Mouse (Mus musculus): ENCODE measurements at regions not wholly inside any gene's neighbourhood (a gene's known extent, or its start where the extent isn't known, plus 50 kb on each side); places are given as distances from the start of the nearest gene placed in this dataset.

DNA sequence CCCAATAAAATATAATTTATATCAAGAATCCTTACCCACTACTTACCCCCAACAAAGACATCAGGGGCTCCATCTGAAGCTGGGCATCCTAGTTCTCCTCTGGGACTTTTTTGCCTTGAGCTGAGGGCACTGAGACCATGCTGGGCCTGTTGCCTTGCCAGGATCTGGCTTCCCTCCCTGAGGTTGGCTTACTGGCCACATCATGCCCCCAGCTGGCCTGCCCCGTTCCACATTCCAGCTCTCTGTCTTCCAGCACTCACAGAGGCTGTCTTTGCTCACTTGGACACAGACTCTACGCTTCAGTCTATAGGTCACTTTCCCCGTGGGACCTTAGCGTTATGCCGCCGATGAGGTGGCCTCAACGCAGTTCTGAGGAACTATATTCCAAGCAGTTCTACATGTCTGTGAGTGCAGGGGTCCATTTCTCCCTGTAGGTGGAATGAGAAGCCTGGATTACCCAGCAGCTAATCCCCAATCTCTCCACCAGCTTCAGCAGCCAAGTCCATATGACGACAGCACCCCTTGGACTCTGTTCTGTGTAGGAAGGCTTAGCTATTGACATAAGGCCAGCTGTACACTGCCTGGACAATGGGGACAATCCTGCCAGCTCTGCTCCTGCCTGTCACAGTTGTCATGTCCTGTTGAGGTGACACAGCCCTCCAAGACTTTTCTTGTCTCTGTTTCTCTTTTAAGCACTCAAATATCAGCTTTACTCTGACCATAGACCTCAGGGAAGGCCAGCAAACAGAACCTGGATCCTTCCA is 341.5 kb downstream of the Gadd45g start:
- no peaks in the 10 kb centered on the region for H3K4me1 ChIP-seq (ENCODE audit: control insufficient read depth in 1 of 2, insufficient read depth in 2 of 2, low read length in 2 of 2)
- H3K27ac ChIP-seq (ENCODE audit: control insufficient read depth, low read depth, low read length) = no peak overlapping the region

DNA sequence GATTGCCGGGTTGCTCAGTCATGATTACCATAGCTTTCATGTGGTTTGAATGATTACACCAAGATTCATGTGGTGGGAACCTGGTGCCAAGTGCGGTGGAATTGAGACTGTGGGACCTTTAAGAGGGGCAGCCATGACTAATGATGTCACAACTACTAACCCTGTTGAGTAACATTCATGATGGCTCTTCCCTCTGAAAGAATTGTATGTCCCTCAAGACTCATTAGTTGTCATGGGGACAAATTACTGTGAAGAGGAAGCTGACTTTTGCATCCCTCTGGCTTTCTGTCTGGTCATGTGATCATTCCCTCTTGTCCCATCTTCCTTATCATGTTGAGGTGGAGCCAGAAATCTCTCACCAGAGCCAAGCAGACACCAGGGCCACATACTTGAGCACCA is 342.1 kb downstream of the Gadd45g start:
- Histone ChIP-seq H3K4me3 (ENCODE audit: control insufficient read depth in 1 of 2, insufficient read depth in 1 of 2, low read depth in 2 of 2, low read length in 2 of 2) (no peak overlapping the region), H3K36me3 (ENCODE audit: control insufficient read depth in 1 of 2, insufficient read depth in 2 of 2, low read length in 2 of 2) (no peaks in the 10 kb centered on the region), H3K27ac (ENCODE audit: control insufficient read depth, low read depth, low read length) (no peak overlapping the region), H3K79me2 (ENCODE audit: control insufficient read depth, insufficient read depth, low read length, poor library complexity) (no peaks in the 10 kb centered on the region), H3K4me1 (ENCODE audit: control insufficient read depth in 1 of 2, insufficient read depth in 2 of 2, low read length in 2 of 2) (no peaks in the 10 kb centered on the region), H3K9me3 (replicated peaks; ENCODE audit: insufficient read depth, low read length) (no peaks in the 10 kb centered on the region), H3K9ac (ENCODE audit: control insufficient read depth, low read depth, low read length, poor library complexity, severe bottlenecking) (no peak overlapping the region), H3K27me3 (ENCODE audit: control insufficient read depth in 1 of 2, insufficient read depth in 2 of 2, low read length in 2 of 2) (no peaks in the 10 kb centered on the region)
- DNase-seq (ENCODE audit: low read depth, low spot score) = no peak
- no peak for TF ChIP-seq MYB (IDR thresholded peaks at IDR 0.05; ENCODE audit: low read depth, low read length)
- no peak for TF ChIP-seq EP300 (IDR thresholded peaks at IDR 0.05; ENCODE audit: low read depth in 1 of 2, low read length in 2 of 2)
- TF ChIP-seq TBP (IDR thresholded peaks at IDR 0.05; ENCODE audit: low read depth, low read length) = no peak
- TF ChIP-seq ELF1 (IDR thresholded peaks at IDR 0.05; ENCODE audit: low read depth, low read length) = no peak
- no peak for TF ChIP-seq CHD2 (IDR thresholded peaks at IDR 0.05; ENCODE audit: low read length)
- TF ChIP-seq POLR2AphosphoS2 (IDR thresholded peaks at IDR 0.05; ENCODE audit: low read length) = no peak
- TF ChIP-seq MAZ (IDR thresholded peaks at IDR 0.05; ENCODE audit: low read depth, low read length) = no peak
- TF ChIP-seq RAD21 (IDR thresholded peaks at IDR 0.05; ENCODE audit: low read depth, low read length) = no peak
- no peak for TF ChIP-seq KAT2A (conservative IDR thresholded peaks at IDR 0.05; ENCODE audit: low read depth, low read length)
- TF ChIP-seq ETS1 (IDR thresholded peaks at IDR 0.05; ENCODE audit: low read depth, low read length) = no peak
- no peak for TF ChIP-seq BHLHE40 (IDR thresholded peaks at IDR 0.05; ENCODE audit: borderline replicate concordance, low read depth, low read length)
- TF ChIP-seq E2F4 (IDR thresholded peaks at IDR 0.05; ENCODE audit: borderline replicate concordance, low read depth, low read length) = no peak
- no peak for TF ChIP-seq HCFC1 (IDR thresholded peaks at IDR 0.05; ENCODE audit: low read depth, low read length)
- TF ChIP-seq JUND (IDR thresholded peaks at IDR 0.05; ENCODE audit: low read depth, low read length) = no peak
- TF ChIP-seq UBTF (IDR thresholded peaks at IDR 0.05; ENCODE audit: borderline replicate concordance, insufficient read depth, low read depth, low read length) = no peak
- TF ChIP-seq TCF12 (IDR thresholded peaks at IDR 0.05; ENCODE audit: low read depth, low read length) = no peak
- no peak for TF ChIP-seq MAX (IDR thresholded peaks at IDR 0.05; ENCODE audit: low read length)

More for the DNA sequence above, 341.5 kb downstream of the Gadd45g start:
- no peaks in the 10 kb centered on the region for H3K79me2 ChIP-seq (ENCODE audit: control insufficient read depth, insufficient read depth, low read length, poor library complexity)
- H3K9me3 ChIP-seq (replicated peaks; ENCODE audit: insufficient read depth, low read length) = no peaks in the 10 kb centered on the region
- H3K4me3 ChIP-seq (ENCODE audit: control insufficient read depth in 1 of 2, insufficient read depth in 1 of 2, low read depth in 2 of 2, low read length in 2 of 2) = no peak overlapping the region
- no peak for DNase-seq (ENCODE audit: low read depth, low spot score)
- TF ChIP-seq HCFC1 (IDR thresholded peaks at IDR 0.05; ENCODE audit: low read depth, low read length) = no peak
- TF ChIP-seq NRF1 (IDR thresholded peaks at IDR 0.05; ENCODE audit: insufficient read depth, low read depth, low read length, poor library complexity, severe bottlenecking) = no peak
- no peak for TF ChIP-seq MYB (IDR thresholded peaks at IDR 0.05; ENCODE audit: low read depth, low read length)
- no peak for TF ChIP-seq CHD1 (IDR thresholded peaks at IDR 0.05; ENCODE audit: low read depth, low read length)
- no peak for TF ChIP-seq MAFK (IDR thresholded peaks at IDR 0.05; ENCODE audit: borderline replicate concordance, low read depth, low read length)
- TF ChIP-seq RAD21 (IDR thresholded peaks at IDR 0.05; ENCODE audit: low read depth, low read length) = no peak
- no peak for TF ChIP-seq CHD2 (IDR thresholded peaks at IDR 0.05; ENCODE audit: low read length)
- no peak for TF ChIP-seq CTCF (IDR thresholded peaks at IDR 0.05 in 2 of 3, conservative IDR thresholded peaks at IDR 0.05 in 1 of 3; ENCODE audit: control insufficient read depth in 1 of 3, insufficient read depth in 1 of 3, low read depth in 2 of 3, low read length in 3 of 3, poor library complexity in 1 of 3, severe bottlenecking in 1 of 3)
- no peak for TF ChIP-seq ELF1 (IDR thresholded peaks at IDR 0.05; ENCODE audit: low read depth, low read length)
- TF ChIP-seq USF1 (IDR thresholded peaks at IDR 0.05; ENCODE audit: low read depth, low read length) = no peak
- no peak for TF ChIP-seq KAT2A (conservative IDR thresholded peaks at IDR 0.05; ENCODE audit: low read depth, low read length)
- TF ChIP-seq BHLHE40 (IDR thresholded peaks at IDR 0.05; ENCODE audit: borderline replicate concordance, low read depth, low read length) = no peak
- no peaks in the 10 kb centered on the region for H3K27me3 ChIP-seq (ENCODE audit: control insufficient read depth in 1 of 2, insufficient read depth in 2 of 2, low read length in 2 of 2)
- H3K36me3 ChIP-seq (ENCODE audit: control insufficient read depth in 1 of 2, insufficient read depth in 2 of 2, low read length in 2 of 2) = no peaks in the 10 kb centered on the region
- no peak overlapping the region for H3K9ac ChIP-seq (ENCODE audit: control insufficient read depth, low read depth, low read length, poor library complexity, severe bottlenecking)

Data from MEL (cell line).